Mouse (Mus musculus) cortical plate, adult 2 months (tissue): ENCODE results near the gene Zdhhc22. TPM values are rescaled to one million over a fixed set of nuclear protein-coding genes. Genes with fewer than 3 reads are reported as not detected.

Source experiments
- H3K27ac ChIP-seq: fragments of 200-500 bp; 2 replicates; pipeline ENCODE4 v1.5.1; 2012; ENCODE audit warnings: low read length, control low read depth, inconsistent platforms; ENCODE audit not compliant: insufficient read depth
- H3K4me1 ChIP-seq: fragments of 200-500 bp; 2 replicates; pipeline ENCODE4 v1.6.1; 2011; ENCODE audit warnings: low read length; ENCODE audit not compliant: control insufficient read depth, insufficient read depth
- H3K4me3 ChIP-seq: fragments of 200-500 bp; 2 replicates; pipeline ENCODE4 v1.5.1; 2011; ENCODE audit warnings: mild to moderate bottlenecking, low read length, control low read depth; ENCODE audit not compliant: insufficient read depth
- CTCF ChIP-seq: fragments of 200-500 bp; IDR thresholded peaks from 2 replicates; pipeline ENCODE4 v1.5.1; 2011; ENCODE audit warnings: mild to moderate bottlenecking, control low read depth, low read length; ENCODE audit not compliant: insufficient read depth; ENCODE audit errors: extremely low read depth
- POLR2A ChIP-seq: fragments of 200-500 bp; IDR thresholded peaks from 2 replicates; pipeline ENCODE4 v1.6.1; 2011; ENCODE audit warnings: mild to moderate bottlenecking, low read length, control low read depth; ENCODE audit not compliant: insufficient read depth; ENCODE audit errors: extremely low read depth
- polyA plus RNA-seq: library from polyadenylated mRNA; depleted of rRNA; stranded (reverse); fragments of >200 nt; gene quantifications from 2 replicates; pipeline ENCODE4 v1.2.3, GENCODE M21; 2012; rRNA removed

Zdhhc22 gene
- 61.1 and 65.1 TPM in 2 replicates for polyA plus RNA-seq

DNA sequence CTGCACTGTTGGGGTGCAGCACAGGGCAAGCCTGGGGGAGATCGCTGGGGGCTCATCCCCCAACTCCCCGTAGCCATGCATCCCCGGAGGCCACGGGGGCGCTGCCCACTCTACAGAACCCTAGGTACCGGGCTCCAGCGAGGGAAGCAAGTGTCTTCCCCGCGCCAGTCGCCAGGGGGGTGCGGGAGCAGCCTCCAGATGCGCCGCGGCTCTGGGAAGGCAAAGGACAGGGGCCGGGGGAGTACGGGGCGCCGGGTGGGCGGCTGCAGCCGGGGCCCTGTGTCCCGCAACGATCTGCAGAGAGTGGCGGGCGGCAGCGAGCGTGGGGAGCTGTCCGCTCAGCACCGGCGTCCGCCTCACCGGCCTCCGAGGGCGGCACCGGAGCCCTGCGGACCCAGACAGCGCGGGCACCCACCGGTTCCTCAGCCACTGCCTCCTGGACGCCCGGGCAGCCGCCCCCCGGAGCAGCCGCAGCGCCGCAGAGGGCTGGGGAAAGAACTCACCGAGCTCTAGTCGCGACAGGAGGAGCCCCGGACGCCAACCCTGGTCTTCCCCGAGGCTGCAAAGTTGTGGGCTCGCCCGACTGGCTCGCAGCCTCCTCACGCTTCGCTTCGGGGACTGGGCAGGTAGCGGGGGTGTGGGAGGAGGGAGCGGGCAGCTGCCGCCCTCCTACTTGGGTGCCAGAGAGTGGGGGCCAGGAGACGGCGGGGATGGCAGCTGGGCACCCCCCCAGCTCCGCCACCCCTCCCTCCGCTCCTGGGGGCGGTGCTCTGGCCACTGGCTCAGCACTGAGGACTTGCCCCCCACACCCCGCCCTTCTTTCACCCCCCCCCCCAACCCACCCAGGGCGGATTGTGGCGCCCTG lies at the start of gene Zdhhc22:
Zdhhc22 (minus strand) TSS at position 541 of the 865 bp plus-strand sequence.
- Histone ChIP-seq H3K4me1 (peaks cover 9% of the 10 kb centered on the region), H3K27ac (peak within 1 kb of the TSS; percentile 76), H3K4me3 (peak within 1 kb of the TSS; percentile 54)
- 0 out of 2 replicates have a peak, but pooled peaks have one; percentile 10 for TF ChIP-seq CTCF
- peak; percentile 32; the same call in 1 of the 2 replicates for TF ChIP-seq POLR2A

DNA sequence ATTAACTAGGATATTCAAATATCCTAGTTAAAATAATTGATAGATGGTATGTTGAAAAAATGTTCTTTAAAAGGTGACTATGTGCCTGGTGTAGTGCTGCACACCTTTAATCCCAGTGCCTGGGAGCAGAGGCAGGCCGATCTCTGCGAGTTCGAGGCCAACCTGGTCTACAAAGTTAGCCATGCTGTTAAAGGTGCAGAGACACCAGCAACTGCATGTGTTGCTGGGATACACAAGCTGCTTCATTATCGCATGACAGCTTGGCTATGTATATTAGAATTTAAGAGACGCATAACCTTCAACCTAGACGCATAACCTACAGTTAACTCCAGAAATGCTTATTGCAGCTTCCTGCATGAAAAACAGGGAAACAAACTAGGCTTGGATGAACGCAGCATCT lies 46.4 kb upstream of the Zdhhc22 start:
- TF ChIP-seq POLR2A (no peak), CTCF (no peak)
- peaks cover 5% of the 10 kb centered on the region for H3K4me1 ChIP-seq
- H3K4me3 ChIP-seq = no peak overlapping the region
- no peak overlapping the region for H3K27ac ChIP-seq

GRCm38 (mm10) chr12:87031163-87031763 lies 41.0 kb upstream of the Zdhhc22 start:
- no peak overlapping the region for H3K27ac ChIP-seq
- no peak overlapping the region for H3K4me3 ChIP-seq
- TF ChIP-seq CTCF = no peak
- TF ChIP-seq POLR2A = no peak
- peaks cover 4% of the 10 kb centered on the region for H3K4me1 ChIP-seq

DNA sequence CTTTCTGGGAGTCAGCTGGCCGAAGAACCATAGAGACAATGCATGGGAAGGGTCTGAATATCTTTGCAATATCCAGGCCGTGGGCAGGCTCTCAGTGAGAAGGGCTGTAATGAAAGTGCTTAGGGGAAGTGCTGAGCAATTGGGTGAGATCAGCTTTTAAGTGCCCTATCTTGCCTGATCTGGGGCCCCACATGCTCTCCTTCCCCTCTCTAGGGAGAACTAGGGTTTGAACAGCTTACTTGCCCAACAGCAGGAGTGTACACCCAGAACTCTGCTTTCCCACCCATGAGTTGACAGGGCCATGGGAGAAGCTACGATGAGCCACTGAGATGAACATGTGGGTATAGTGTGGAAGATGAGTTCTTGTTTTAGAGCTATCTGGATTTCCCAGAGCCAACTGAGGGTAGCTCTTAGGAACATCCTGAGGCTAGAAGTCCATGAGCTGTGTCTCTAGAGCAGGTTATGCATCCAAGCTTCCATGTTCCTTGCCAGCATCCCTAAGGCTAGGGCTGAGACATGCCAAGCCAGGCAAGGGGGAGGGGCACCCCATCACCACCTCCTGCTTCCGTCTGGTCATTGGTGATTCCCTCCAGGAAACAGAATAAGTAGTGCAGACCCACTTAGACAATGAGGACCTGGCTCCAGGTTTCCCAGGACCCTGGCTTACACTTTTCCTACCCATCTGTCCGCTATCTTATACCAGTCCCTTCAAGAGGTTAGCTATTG lies 39.2 kb upstream of the Zdhhc22 start:
- Histone ChIP-seq H3K27ac (no peak overlapping the region), H3K4me3 (no peak overlapping the region), H3K4me1 (peaks cover 6% of the 10 kb centered on the region)
- TF ChIP-seq POLR2A (no peak), CTCF (no peak)

DNA sequence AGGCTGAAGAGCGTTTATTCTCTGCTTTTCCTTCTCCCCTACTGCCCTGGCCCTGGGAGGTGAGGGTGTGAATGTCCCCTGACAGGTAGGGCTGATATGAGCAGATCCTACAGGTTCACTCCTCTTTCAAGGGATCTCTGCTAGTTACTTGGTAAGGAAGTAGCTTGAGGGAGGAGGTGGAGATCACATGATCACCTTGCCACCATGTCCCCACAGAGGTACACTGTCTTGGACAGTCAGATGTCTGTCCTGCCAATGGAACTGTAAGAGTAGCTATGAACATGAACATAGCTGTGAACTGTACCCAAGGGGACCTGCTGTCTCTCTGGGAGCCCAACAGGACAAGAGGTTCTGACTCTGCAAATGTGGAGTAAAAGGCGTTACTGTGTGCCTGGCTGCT lies 37.8 kb upstream of the Zdhhc22 start:
- no peak for TF ChIP-seq POLR2A
- no peak for TF ChIP-seq CTCF
- Histone ChIP-seq H3K27ac (no peak overlapping the region), H3K4me3 (peak overlapping the region; percentile 91), H3K4me1 (peaks cover 6% of the 10 kb centered on the region)

DNA sequence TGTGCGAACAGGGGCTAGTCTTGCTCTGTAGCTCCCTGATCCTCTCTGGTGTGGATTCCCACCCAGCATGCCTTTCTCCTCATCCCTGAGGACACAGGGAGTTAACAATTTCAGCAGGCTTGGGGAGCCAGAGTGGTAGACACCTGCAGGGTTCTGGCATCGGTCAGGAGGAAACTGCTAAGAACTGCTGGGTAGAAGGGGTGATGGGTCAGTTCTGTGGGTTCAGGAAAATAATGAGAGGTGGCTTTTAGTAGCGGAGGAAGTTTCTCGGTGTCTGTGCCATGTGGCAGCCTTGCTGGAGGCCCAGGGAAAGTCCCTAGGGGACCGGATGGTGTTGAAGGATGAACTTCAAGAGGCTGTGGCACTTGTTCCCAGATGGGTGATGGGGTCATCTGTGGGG lies 37.2 kb upstream of the Zdhhc22 start:
- Histone ChIP-seq H3K4me3 (peak overlapping the region; percentile 91), H3K27ac (no peak overlapping the region), H3K4me1 (peaks cover 6% of the 10 kb centered on the region)
- no peak for TF ChIP-seq POLR2A
- TF ChIP-seq CTCF = no peak

- peak overlapping the region; percentile 64 for H3K27ac ChIP-seq
- peaks cover 4% of the 10 kb centered on the region for H3K4me1 ChIP-seq
- peak overlapping the region; percentile 91 for H3K4me3 ChIP-seq
- TF ChIP-seq POLR2A = no peak
- no peak for TF ChIP-seq CTCF
Observed at GRCm38 (mm10) chr12:87026871-87027240, 36.6 kb upstream of the Zdhhc22 start.

DNA sequence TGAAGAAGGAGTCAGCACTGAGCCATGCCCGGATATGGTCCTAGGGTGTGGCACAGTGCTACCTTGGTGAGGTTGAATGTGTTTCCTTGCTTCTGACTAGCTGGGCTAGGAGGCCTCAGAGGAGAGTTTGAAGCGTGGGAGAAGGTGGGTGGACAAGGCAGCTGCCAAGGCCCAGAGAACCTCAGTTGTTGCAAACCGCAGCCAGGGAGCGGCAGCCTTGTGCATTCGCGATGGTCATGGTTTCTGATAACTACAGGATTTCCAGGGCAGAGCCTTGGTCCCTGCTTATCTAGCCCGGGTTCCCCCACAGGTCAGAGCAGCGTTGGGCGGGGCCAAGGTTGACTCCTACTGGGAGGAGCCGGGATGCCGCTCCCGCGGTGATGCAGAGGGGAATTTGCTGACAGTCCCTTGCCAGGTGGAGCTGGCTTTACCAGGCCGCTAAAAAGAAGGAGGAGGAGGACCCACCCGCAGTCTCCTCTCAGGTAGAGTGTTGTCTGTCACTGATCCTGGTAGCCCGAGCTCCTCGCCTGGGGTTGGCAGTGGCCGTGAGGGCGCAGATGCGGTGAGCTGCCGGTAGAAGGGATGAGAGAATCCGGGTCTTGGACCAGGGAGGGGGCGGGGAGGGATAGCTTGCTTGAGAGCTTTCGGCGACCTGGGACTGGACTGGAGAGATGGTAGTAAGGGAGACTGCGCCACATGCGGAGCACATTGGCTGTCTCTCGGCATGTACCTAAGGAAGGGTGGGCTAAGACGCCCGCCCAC lies 36.1 kb upstream of the Zdhhc22 start:
- peak overlapping the region; percentile 64 for H3K27ac ChIP-seq
- H3K4me1 ChIP-seq = peaks cover 4% of the 10 kb centered on the region
- peak overlapping the region; percentile 91 for H3K4me3 ChIP-seq
- TF ChIP-seq POLR2A (peak; percentile 88), CTCF (no peak)

DNA sequence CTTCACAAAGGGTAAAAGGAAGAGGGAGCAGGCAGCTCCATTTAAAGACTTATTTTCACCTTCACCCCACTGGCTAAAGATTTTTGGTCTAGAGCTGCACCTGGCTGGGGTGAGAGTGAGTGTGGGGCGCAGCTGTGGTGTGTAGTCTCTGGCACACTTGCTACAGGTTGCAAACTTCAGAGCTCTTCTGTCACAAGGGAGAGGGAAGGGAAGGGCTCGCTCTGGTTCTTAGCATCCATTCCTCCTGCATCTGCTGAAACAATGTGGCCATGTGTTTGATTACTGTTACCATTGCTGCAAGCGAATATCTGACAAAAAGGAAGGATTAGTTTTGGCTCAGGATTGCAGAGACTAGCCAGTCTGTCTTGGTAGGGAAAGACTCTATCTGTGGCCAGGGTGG lies 33.2 kb upstream of the Zdhhc22 start:
- peaks cover 4% of the 10 kb centered on the region for H3K4me1 ChIP-seq
- H3K27ac ChIP-seq = no peak overlapping the region
- no peak for TF ChIP-seq POLR2A
- TF ChIP-seq CTCF = no peak
- no peak overlapping the region for H3K4me3 ChIP-seq
